Mouse (Mus musculus) liver, postnatal 0 days (tissue): Measurements from ENCODE around the gene Baat.

Source experiments
- CTCF ChIP-seq: sonication (generic); IDR thresholded peaks from 2 replicates; pipeline ENCODE4 v1.5.1; 2016; ENCODE audit warnings: antibody characterized with exemption, low read depth
- EP300 ChIP-seq: IDR thresholded peaks from 2 replicates; pipeline ENCODE4 v1.6.1; 2016; ENCODE audit warnings: antibody characterized with exemption, low read depth, mild to moderate bottlenecking

- TF ChIP-seq CTCF (no peak), EP300 (no peak)
Observed at GRCm38 (mm10) chr4:49553380-49553779, 47.0 kb upstream of the Baat start.
